13 mouse cellular contexts compared by ENCODE assay signal in genomic region chr11:79831591-79832320, GRCm38 (mm10).
DNase-seq lines count a peak whose midpoint lies in the region; ATAC-seq lines count a peak whose summit lies in the region.
"Had no signal": no experiment of that assay in that cellular context is flagged by ENCODE, and none has a peak within 500 bp of the region (broad histone marks: within the 10 kb centered on the region; RNA-seq: fewer than 3 reads in every experiment).

No protein-coding gene starts in this region.

- no peaks in the 10 kb centered on the region for H3K9me3 ChIP-seq in midbrain, embryonic 11.5 days (ENCODE audit: control insufficient read depth, low read length)
- H3K9me3 ChIP-seq in midbrain, embryonic 16.5 days (replicated peaks; ENCODE audit: control insufficient read depth, low read length, poor library complexity, severe bottlenecking), result no peaks in the 10 kb centered on the region
- no peaks in the 10 kb centered on the region for H3K9me3 ChIP-seq in hindbrain, embryonic 10.5 days
- no peaks in the 10 kb centered on the region; the same call in 1 of the 2 replicates for H3K9me3 ChIP-seq in hindbrain, embryonic 16.5 days (ENCODE audit: control insufficient read depth, low read length)
- H3K9me3 ChIP-seq: embryonic facial prominence, embryonic 12.5 days; lung, embryonic 15.5 days had no signal

- no peak overlapping the region for H3K9ac ChIP-seq in midbrain, embryonic 11.5 days (ENCODE audit: low read length)
- no peak overlapping the region for H3K9ac ChIP-seq in midbrain, embryonic 16.5 days (ENCODE audit: low read depth, low read length)
- no peak overlapping the region for H3K9ac ChIP-seq in hindbrain, embryonic 16.5 days (ENCODE audit: low read depth, low read length)
- H3K9ac ChIP-seq: embryonic facial prominence, embryonic 12.5 days; lung, embryonic 15.5 days had no signal

- no peak overlapping the region for H3K27ac ChIP-seq in midbrain, embryonic 11.5 days (ENCODE audit: low read depth, low read length)
- no peak overlapping the region for H3K27ac ChIP-seq in midbrain, embryonic 16.5 days (ENCODE audit: low read length)
- H3K27ac ChIP-seq in hindbrain, embryonic 10.5 days, result no peak overlapping the region
- H3K27ac ChIP-seq in hindbrain, embryonic 16.5 days (ENCODE audit: low read depth, low read length), result no peak overlapping the region
- H3K27ac ChIP-seq: embryonic facial prominence, embryonic 12.5 days; lung, embryonic 15.5 days had no signal

- H3K4me3 ChIP-seq in midbrain, embryonic 11.5 days (ENCODE audit: low read depth, low read length), result no peak overlapping the region
- H3K4me3 ChIP-seq in midbrain, embryonic 16.5 days (ENCODE audit: low read depth, low read length), result no peak overlapping the region
- H3K4me3 ChIP-seq in hindbrain, embryonic 10.5 days, result no peak overlapping the region
- no peak overlapping the region for H3K4me3 ChIP-seq in hindbrain, embryonic 16.5 days (ENCODE audit: low read length)
- H3K4me3 ChIP-seq: embryonic facial prominence, embryonic 12.5 days; lung, embryonic 15.5 days had no signal

- ATAC-seq in midbrain, embryonic 11.5 days (ENCODE audit: low FRiP score), result no peak
- no peak for ATAC-seq in midbrain, embryonic 16.5 days
- no peak for ATAC-seq in hindbrain, embryonic 16.5 days
- ATAC-seq: forebrain, embryonic 14.5 days; intestine, postnatal 0 days had no signal

- peak; percentile 49 for DNase-seq in midbrain, embryonic 11.5 days (ENCODE audit: low spot score, missing footprints)
- peak; percentile 89 for DNase-seq in adipocyte (ENCODE audit: low spot score)
- peak; percentile 61 for DNase-seq in gastrocnemius, postnatal 10 days
- DNase-seq in heart, postnatal 4 days, result peak; percentile 40
- no peak for DNase-seq in kidney, postnatal 10 days
- DNase-seq in hindbrain, embryonic 10.5 days (ENCODE audit: low spot score), result no peak
- DNase-seq: cerebellum, adult 9-10 months had no signal

- 90% methylated on average over 11 of the region's 11 CpGs for WGBS in midbrain, embryonic 11.5 days
- 87% methylated on average over 11 of the region's 11 CpGs for WGBS in midbrain, embryonic 16.5 days
- WGBS in hindbrain, embryonic 10.5 days, result 91% methylated on average over 11 of the region's 11 CpGs
- WGBS in hindbrain, embryonic 16.5 days, result 82% methylated on average over 11 of the region's 11 CpGs

- no peaks in the 10 kb centered on the region for H3K36me3 ChIP-seq in midbrain, embryonic 11.5 days (ENCODE audit: control insufficient read depth, insufficient read depth, low read length)
- H3K36me3 ChIP-seq in midbrain, embryonic 16.5 days (ENCODE audit: control insufficient read depth, insufficient read depth, low read length), result no peaks in the 10 kb centered on the region
- H3K36me3 ChIP-seq in hindbrain, embryonic 10.5 days, result no peaks in the 10 kb centered on the region
- H3K36me3 ChIP-seq in hindbrain, embryonic 16.5 days (ENCODE audit: control insufficient read depth, insufficient read depth, low read length), result no peaks in the 10 kb centered on the region
- H3K36me3 ChIP-seq: embryonic facial prominence, embryonic 12.5 days; lung, embryonic 15.5 days had no signal

- no peaks in the 10 kb centered on the region for H3K4me1 ChIP-seq in midbrain, embryonic 11.5 days (ENCODE audit: control insufficient read depth, insufficient read depth, low read length)
- no peaks in the 10 kb centered on the region for H3K4me1 ChIP-seq in midbrain, embryonic 16.5 days (ENCODE audit: control insufficient read depth, insufficient read depth, low read length)
- H3K4me1 ChIP-seq in hindbrain, embryonic 10.5 days (replicated peaks), result peaks cover 14% of the 10 kb centered on the region
- no peaks in the 10 kb centered on the region for H3K4me1 ChIP-seq in hindbrain, embryonic 16.5 days (ENCODE audit: control insufficient read depth, insufficient read depth, low read depth, low read length)
- H3K4me1 ChIP-seq: embryonic facial prominence, embryonic 12.5 days had no signal

- H3K4me2 ChIP-seq in midbrain, embryonic 11.5 days, result no peak overlapping the region
- H3K4me2 ChIP-seq in midbrain, embryonic 16.5 days (ENCODE audit: low read length), result no peak overlapping the region
- H3K4me2 ChIP-seq in hindbrain, embryonic 16.5 days (ENCODE audit: low read length), result no peak overlapping the region
- H3K4me2 ChIP-seq: embryonic facial prominence, embryonic 12.5 days; lung, embryonic 15.5 days had no signal

- H3K27me3 ChIP-seq in midbrain, embryonic 11.5 days (ENCODE audit: control insufficient read depth, insufficient read depth, low read length), result no peaks in the 10 kb centered on the region
- no peaks in the 10 kb centered on the region for H3K27me3 ChIP-seq in midbrain, embryonic 16.5 days (ENCODE audit: control insufficient read depth, insufficient read depth, low read depth, low read length)
- H3K27me3 ChIP-seq in hindbrain, embryonic 10.5 days (ENCODE audit: insufficient read depth, poor library complexity, severe bottlenecking), result no peaks in the 10 kb centered on the region
- no peaks in the 10 kb centered on the region for H3K27me3 ChIP-seq in hindbrain, embryonic 16.5 days (replicated peaks; ENCODE audit: control insufficient read depth, insufficient read depth, low read length)
- H3K27me3 ChIP-seq: embryonic facial prominence, embryonic 12.5 days; lung, embryonic 15.5 days had no signal

Comparison
In these comparisons a context has a peak if more than half of its experiments do, and no peak if none do; other contexts are left out.
1. DNase-seq: peak in midbrain, embryonic 11.5 days (single experiment), adipocyte (single experiment), gastrocnemius, postnatal 10 days (single experiment) and heart, postnatal 4 days (single experiment); none in kidney, postnatal 10 days (single experiment) and hindbrain, embryonic 10.5 days (single experiment).